Comparison of ENCODE assay signal across 40 mouse cellular contexts in the genomic region with DNA sequence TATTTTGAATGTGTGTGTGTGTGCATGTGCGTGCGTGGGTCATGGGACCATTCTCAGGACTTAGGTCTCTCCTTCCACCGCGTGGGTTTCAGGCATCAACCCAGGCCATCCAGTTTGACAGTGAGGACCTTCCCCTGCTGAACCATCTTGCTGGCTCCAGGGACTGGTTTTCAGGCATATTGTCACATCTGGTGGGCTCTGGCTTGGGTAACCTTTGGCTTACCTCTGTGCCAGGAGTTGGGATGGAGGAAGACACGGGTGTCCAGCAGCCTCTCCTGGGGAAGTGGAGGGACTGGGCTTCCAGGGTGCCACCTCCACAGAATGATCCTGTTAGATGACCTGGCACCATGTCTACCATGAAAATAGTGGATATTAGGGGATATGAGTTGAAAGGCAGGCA. TPM values are rescaled to one million over a fixed set of nuclear protein-coding genes. Genes with fewer than 3 reads are reported as not detected.
"Had no signal": no experiment of that assay in that cellular context is flagged by ENCODE, and none has a peak within 500 bp of the region (broad histone marks: within the 10 kb centered on the region; RNA-seq: fewer than 3 reads in every experiment).

No protein-coding gene starts in this region.

- H3K9me3 ChIP-seq: limb, embryonic 10.5 days; limb, embryonic 12.5 days; limb, embryonic 13.5 days; limb, embryonic 15.5 days; liver, embryonic 12.5 days; liver, embryonic 13.5 days; liver, embryonic 15.5 days; lung, embryonic 15.5 days; megakaryocyte, embryonic 14.5 days; midbrain, embryonic 10.5 days; midbrain, embryonic 12.5 days; midbrain, embryonic 13.5 days; midbrain, embryonic 15.5 days had no signal

- ATAC-seq: liver, embryonic 12.5 days; liver, postnatal 0 days; lung, postnatal 0 days; midbrain, embryonic 13.5 days; midbrain, embryonic 15.5 days; midbrain, embryonic 16.5 days had no signal

- H3K4me2 ChIP-seq: limb, embryonic 12.5 days; limb, embryonic 13.5 days; limb, embryonic 15.5 days; liver, embryonic 11.5 days; liver, embryonic 12.5 days; liver, embryonic 13.5 days; liver, embryonic 15.5 days; lung, embryonic 14.5 days; lung, embryonic 15.5 days; midbrain, embryonic 11.5 days; midbrain, embryonic 12.5 days; midbrain, embryonic 13.5 days; midbrain, embryonic 15.5 days had no signal

- H3K27me3 ChIP-seq: limb, embryonic 12.5 days; limb, embryonic 13.5 days; limb, embryonic 15.5 days; liver, embryonic 12.5 days; liver, embryonic 13.5 days; liver, embryonic 15.5 days; lung, embryonic 15.5 days; megakaryocyte, embryonic 14.5 days; midbrain, embryonic 12.5 days; midbrain, embryonic 13.5 days; midbrain, embryonic 15.5 days had no signal

- H3K27ac ChIP-seq: limb, embryonic 10.5 days; limb, embryonic 12.5 days; limb, embryonic 13.5 days; limb, embryonic 15.5 days; liver, embryonic 12.5 days; liver, embryonic 13.5 days; liver, embryonic 14.5 days; liver, embryonic 15.5 days; lung, embryonic 15.5 days; macrophage; midbrain, embryonic 10.5 days; midbrain, embryonic 12.5 days; midbrain, embryonic 13.5 days; midbrain, embryonic 15.5 days had no signal

- H3K4me3 ChIP-seq: limb, embryonic 10.5 days; limb, embryonic 12.5 days; limb, embryonic 13.5 days; limb, embryonic 15.5 days; liver, embryonic 12.5 days; liver, embryonic 13.5 days; liver, embryonic 15.5 days; lung, embryonic 15.5 days; megakaryocyte, embryonic 14.5 days; midbrain, embryonic 10.5 days; midbrain, embryonic 12.5 days; midbrain, embryonic 13.5 days; midbrain, embryonic 15.5 days; myocyte had no signal

- DNase-seq: left cerebral cortex, postnatal 4 days; liver; liver, embryonic 13.5 days; liver, postnatal 0 days; lung, adult 18-20 months; lung, adult 2 months; lung, embryonic 14.5 days; lung, postnatal 10 days; lung, postnatal 14 days; lung, postnatal 36 days; midbrain, embryonic 14.5 days had no signal

- H3K9ac ChIP-seq: limb, embryonic 12.5 days; limb, embryonic 13.5 days; limb, embryonic 15.5 days; liver, embryonic 12.5 days; liver, embryonic 13.5 days; liver, embryonic 14.5 days; liver, embryonic 15.5 days; liver, postnatal 0 days; lung, embryonic 14.5 days; lung, embryonic 15.5 days; midbrain, embryonic 12.5 days; midbrain, embryonic 13.5 days; midbrain, embryonic 15.5 days had no signal

RNA-seq across cellular contexts. Expression of a gene that starts 8.4 kb away (rescaled TPM):
- total RNA-seq: left cerebral cortex, postnatal 14 days; left cerebral cortex, postnatal 36 days; left cerebral cortex, postnatal 4 days; liver, adult 2 months; megakaryocyte, adult 5-6 weeks; megakaryocyte-erythroid progenitor cell, adult 5-6 weeks; monocyte, adult 5-6 weeks had no signal
- polyA plus RNA-seq: liver, postnatal 0 days; macrophage had no signal

RNA-seq across cellular contexts. Expression of a gene that starts 17.5 kb away (rescaled TPM):
- total RNA-seq: left cerebral cortex, postnatal 14 days; left cerebral cortex, postnatal 4 days; megakaryocyte progenitor cell, adult 5-6 weeks; megakaryocyte-erythroid progenitor cell, adult 5-6 weeks; midbrain, postnatal 0 days; monocyte, adult 5-6 weeks had no signal
- polyA plus RNA-seq: limb, embryonic 12.5 days; limb, embryonic 13.5 days; liver, embryonic 11.5 days; liver, embryonic 12.5 days; liver, embryonic 14.5 days; liver, embryonic 15.5 days; liver, embryonic 16.5 days; liver, postnatal 0 days; lung, embryonic 14.5 days; lung, embryonic 16.5 days; lung, postnatal 0 days; macrophage; midbrain, embryonic 11.5 days; midbrain, embryonic 12.5 days; midbrain, embryonic 13.5 days; midbrain, embryonic 14.5 days; midbrain, embryonic 16.5 days; myocyte had no signal
